Mouse (Mus musculus) C2C12 (cell line): ENCODE data around the gene Brcc3.

Experiments used
- CTCF ChIP-seq: IDR thresholded peaks from one replicate; pipeline ENCODE4 v1.5.1; 2011; ENCODE audit not compliant: control insufficient read depth, insufficient read depth, insufficient read length
- MYOD1 ChIP-seq: IDR thresholded peaks from one replicate; pipeline ENCODE4 v1.6.1; 2011; ENCODE audit warnings: low read depth; ENCODE audit not compliant: control insufficient read depth, insufficient read length
- MYOG ChIP-seq: IDR thresholded peaks from one replicate; pipeline ENCODE4 v1.6.1; 2011; ENCODE audit not compliant: control insufficient read depth, insufficient read length; ENCODE audit errors: extremely low read depth

DNA sequence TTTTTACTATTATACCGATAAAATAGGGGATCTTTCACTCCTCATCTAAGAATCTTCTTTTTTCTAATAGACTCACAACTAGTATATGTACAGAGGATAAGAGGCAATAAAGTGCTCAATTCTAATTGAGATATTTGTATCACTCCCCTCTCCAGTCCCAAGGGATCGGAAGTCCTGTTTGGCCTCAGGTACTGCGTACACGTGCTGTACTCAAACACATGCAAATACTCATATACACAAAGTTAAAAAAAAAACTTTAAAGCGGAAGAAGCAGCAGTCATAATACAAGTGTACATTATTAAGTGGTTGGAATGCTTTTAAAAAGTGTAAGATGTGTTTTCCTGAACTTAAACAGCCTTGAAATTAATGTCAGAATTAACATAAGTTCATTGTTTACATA, 34.7 kb upstream of the Brcc3 start:
- TF ChIP-seq MYOD1 (no peak), CTCF (no peak), MYOG (no peak)
